Comparison of ENCODE assay signal across 8 mouse cellular contexts in genomic region chr6:30403465-30403864, GRCm38 (mm10). TPM values are rescaled to one million over a fixed set of nuclear protein-coding genes. Genes with fewer than 3 reads are reported as not detected.
DNase-seq lines count a peak whose midpoint lies in the region; ATAC-seq lines count a peak whose summit lies in the region.

No protein-coding gene starts in this region.

- peak overlapping the region; percentile 19 for H3K4me3 ChIP-seq in macrophage (ENCODE audit: inconsistent target)

- peaks cover 64% of the 10 kb centered on the region for H3K79me2 ChIP-seq in macrophage (ENCODE audit: inconsistent target)

- ATAC-seq in inflammation-experienced regulatory T-cells, adult 6 months, result peak; percentile 37

- WGBS in macrophage (ENCODE audit: missing documents), result 9% methylated on average over 4 of the region's 4 CpGs

- peak; percentile 56 for DNase-seq in urinary bladder, postnatal 14 days (ENCODE audit: low spot score)
- DNase-seq in urinary bladder, postnatal 10 days (ENCODE audit: low spot score), result no peak
- peak; percentile 91 for DNase-seq in embryo, embryonic 10.5 days (ENCODE audit: low spot score)
- peak; percentile 24 for DNase-seq in gastrocnemius, postnatal 10 days
- DNase-seq in left cerebral cortex, adult 8-10 months (ENCODE audit: low spot score in 2 of 2), result peak; percentile 33 to 61
- peak; percentile 71 for DNase-seq in right cerebral cortex, adult 18-20 months

- no peak overlapping the region for H3K27ac ChIP-seq in macrophage

- no peaks in the 10 kb centered on the region for H3K36me3 ChIP-seq in macrophage (ENCODE audit: inconsistent target)

RNA-seq across cellular contexts. Expression of gene Klhdc10, which starts 1.8 kb away (rescaled TPM):
- 10 to 100 TPM; 52.8 to 54.8 TPM for total RNA-seq in gastrocnemius, postnatal 10 days (2021)
- 1 to 10 TPM in 2 of 3 experiments, under 1 TPM in 1; 0.94 to 3.8 (median 2.2) TPM for polyA plus RNA-seq in inflammation-experienced regulatory T-cells, adult 6 months (2017; shearing (Covaris generic))
- 100 to 1,000 TPM in 1 of 4 experiments, 10 to 100 TPM in 3; 86.0 to 101 (median 90.6) TPM for total RNA-seq in left cerebral cortex, adult 8-10 months (2022)
- 10 to 100 TPM; 11.8 to 75.7 (median 54.7) TPM for total RNA-seq in macrophage (2018; cell fraction: chromatin; rRNA removed)
- total RNA-seq in macrophage (2018; cell fraction: cytosol; rRNA removed), result 10 to 100 TPM; 10.0 to 21.1 (median 19.0) TPM
- 10 to 100 TPM; 11.3 to 42.3 (median 31.3) TPM for total RNA-seq in macrophage (2018; cell fraction: nucleus; rRNA removed)
- 12.0 to 16.3 TPM (median 15.3 TPM) in 3 replicates for polyA plus RNA-seq in macrophage (2018)

RNA-seq across cellular contexts. Expression of gene Zc3hc1, which starts 12.6 kb away (rescaled TPM):
- 10 to 100 TPM; 15.8 to 19.4 TPM for total RNA-seq in gastrocnemius, postnatal 10 days (2021)
- polyA plus RNA-seq in inflammation-experienced regulatory T-cells, adult 6 months (2017; shearing (Covaris generic)), result 10 to 100 TPM; 34.5 to 58.1 (median 44.4) TPM
- total RNA-seq in left cerebral cortex, adult 8-10 months (2022), result 10 to 100 TPM; 25.5 to 30.3 (median 26.7) TPM
- total RNA-seq in macrophage (2018; cell fraction: chromatin; rRNA removed), result 10 to 100 TPM; 10.1 to 32.2 (median 21.4) TPM
- total RNA-seq in macrophage (2018; cell fraction: cytosol; rRNA removed), result 10 to 100 TPM; 10.4 to 17.4 (median 14.4) TPM
- 10 to 100 TPM in 23 of 26 experiments, 1 to 10 TPM in 3; 8.0 to 21.1 (median 13.4) TPM for total RNA-seq in macrophage (2018; cell fraction: nucleus; rRNA removed)
- 14.1 to 15.8 TPM (median 15.2 TPM) in 3 replicates for polyA plus RNA-seq in macrophage (2018)
